Mouse (Mus musculus) testis, adult 2 months (tissue): ENCODE results near the gene Tnpo3.

Experiments used
- CTCF ChIP-seq: fragments of 200-500 bp; IDR thresholded peaks from 2 replicates; pipeline ENCODE4 v1.5.1; 2012; ENCODE audit warnings: low read depth, mild to moderate bottlenecking, inconsistent platforms, low read length, moderate library complexity; ENCODE audit not compliant: control insufficient read depth, insufficient read depth, insufficient replicate concordance
- POLR2A ChIP-seq: fragments of 200-500 bp; IDR thresholded peaks from 2 replicates; pipeline ENCODE4 v1.6.1; 2012; ENCODE audit warnings: low read depth, mild to moderate bottlenecking, inconsistent platforms, low read length, moderate library complexity; ENCODE audit not compliant: control insufficient read depth

- no peak for TF ChIP-seq POLR2A
- TF ChIP-seq CTCF: no peak
Observed at GRCm38 (mm10) chr6:29528165-29528505, 81.6 kb downstream of the Tnpo3 start.
